Mouse (Mus musculus): ENCODE data around the gene Fcer1g. TPM values are rescaled to one million over a fixed set of nuclear protein-coding genes. Genes with fewer than 3 reads are reported as not detected.
A peak's percentile ranks its signal among the peaks of the same experiment; 100 is the strongest.

Fcer1g gene
- total and polyA plus RNA-seq, 3 experiments, result 12.4 to 50.8 (median 15.3) TPM

- intact Hi-C loops (cut with DNase I), result no loop called here
- peaks cover 6% of the 10 kb centered on the region for H3K4me1 ChIP-seq (ENCODE audit: control insufficient read depth, insufficient read depth, low read length)
- H3K4me3 ChIP-seq, result no peak overlapping the region
- no peak overlapping the region for H3K9ac ChIP-seq (ENCODE audit: low read depth, low read length)
- H3K36me3 ChIP-seq (ENCODE audit: control insufficient read depth, insufficient read depth, low read length), result peaks cover 4% of the 10 kb centered on the region; the same call in 1 of the 2 replicates
- TF ChIP-seq EP300 (IDR thresholded peaks at IDR 0.05; ENCODE audit: insufficient read depth, low read depth, low read length), result no peak
- TF ChIP-seq CTCF (IDR thresholded peaks at IDR 0.05), result no peak
- TF ChIP-seq POLR2A (IDR thresholded peaks at IDR 0.05; ENCODE audit: insufficient read depth, low read depth, low read length), result no peak
- H3K27ac ChIP-seq, result peak overlapping the region; percentile 76
- no peaks in the 10 kb centered on the region for H3K27me3 ChIP-seq (ENCODE audit: control insufficient read depth, insufficient read depth, low read length)
- 0% methylated on average over 2 of the region's 2 CpGs for WGBS
- H3K79me2 ChIP-seq (replicated peaks; ENCODE audit: control insufficient read depth, insufficient read depth, low read length), result no peaks in the 10 kb centered on the region
- DNase-seq, result no peak
Measured at GRCm38 (mm10) chr1:171263185-171263611, 29.0 kb upstream of the Fcer1g start.

DNA sequence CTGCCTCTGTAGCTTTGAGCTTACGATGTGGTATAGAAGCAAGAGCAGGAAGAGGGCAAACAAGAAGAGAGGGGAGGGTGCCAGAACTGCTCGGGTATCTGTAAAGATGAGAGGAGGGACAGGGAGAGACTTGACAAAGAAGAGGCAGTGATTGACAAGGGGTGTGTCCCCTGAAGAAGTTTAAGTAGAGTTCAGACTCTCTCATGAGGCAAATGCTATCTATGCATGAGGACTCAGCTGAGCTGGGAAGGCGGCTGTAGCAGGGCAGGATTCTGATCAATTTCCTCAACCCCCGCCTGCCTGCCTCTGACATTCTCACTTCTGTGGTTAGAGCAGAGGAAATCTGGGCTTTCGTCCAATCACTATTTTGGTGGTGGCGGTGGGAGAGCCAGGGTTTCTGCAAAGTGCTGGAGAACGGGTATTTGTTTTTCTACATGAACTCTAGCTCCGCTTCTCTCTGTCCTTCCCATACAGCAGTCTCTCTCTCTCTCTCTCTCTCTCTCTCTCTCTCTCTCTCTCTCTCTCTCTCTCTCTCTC lies 28.5 kb upstream of the Fcer1g start:
- Histone ChIP-seq H3K79me2 (replicated peaks; ENCODE audit: control insufficient read depth, insufficient read depth, low read length) (no peaks in the 10 kb centered on the region), H3K4me3 (peak overlapping the region; percentile 31; the same call in 1 of the 2 replicates), H3K4me1 (ENCODE audit: control insufficient read depth, insufficient read depth, low read length) (peaks cover 6% of the 10 kb centered on the region), H3K9ac (ENCODE audit: low read depth, low read length) (peak overlapping the region; percentile 51), H3K36me3 (ENCODE audit: control insufficient read depth, insufficient read depth, low read length) (peaks cover 4% of the 10 kb centered on the region; the same call in 1 of the 2 replicates), H3K27me3 (ENCODE audit: control insufficient read depth, insufficient read depth, low read length) (no peaks in the 10 kb centered on the region), H3K27ac (peak overlapping the region; percentile 76)
- intact Hi-C loops (cut with DNase I), result no loop called here
- 0% methylated on average over 8 of the region's 8 CpGs for WGBS
- DNase-seq, result peak; percentile 71 to 79
- TF ChIP-seq POLR2A (IDR thresholded peaks at IDR 0.05; ENCODE audit: insufficient read depth, low read depth, low read length) (0 out of 2 replicates have a peak, but pooled peaks have one; percentile 25), CTCF (IDR thresholded peaks at IDR 0.05) (no peak), EP300 (IDR thresholded peaks at IDR 0.05; ENCODE audit: insufficient read depth, low read depth, low read length) (0 out of 2 replicates have a peak, but pooled peaks have one; percentile 20)

GRCm38 (mm10) chr1:171260316-171260715 lies 26.2 kb upstream of the Fcer1g start:
- TF ChIP-seq EP300 (IDR thresholded peaks at IDR 0.05; ENCODE audit: insufficient read depth, low read depth, low read length), result no peak
- TF ChIP-seq POLR2A (IDR thresholded peaks at IDR 0.05; ENCODE audit: insufficient read depth, low read depth, low read length), result no peak
- TF ChIP-seq CTCF (IDR thresholded peaks at IDR 0.05), result no peak
- Histone ChIP-seq H3K4me3 (no peak overlapping the region), H3K79me2 (replicated peaks; ENCODE audit: control insufficient read depth, insufficient read depth, low read length) (no peaks in the 10 kb centered on the region), H3K9ac (ENCODE audit: low read depth, low read length) (no peak overlapping the region), H3K27ac (no peak overlapping the region), H3K4me1 (ENCODE audit: control insufficient read depth, insufficient read depth, low read length) (peaks cover 8% of the 10 kb centered on the region), H3K27me3 (ENCODE audit: control insufficient read depth, insufficient read depth, low read length) (no peaks in the 10 kb centered on the region), H3K36me3 (ENCODE audit: control insufficient read depth, insufficient read depth, low read length) (peaks cover 4% of the 10 kb centered on the region; the same call in 1 of the 2 replicates)
- WGBS, result 61% methylated on average over 3 of the region's 3 CpGs
- intact Hi-C loops (cut with DNase I), result no loop called here
- no peak for DNase-seq

GRCm38 (mm10) chr1:171258921-171259320 lies 24.8 kb upstream of the Fcer1g start:
- DNase-seq, result no peak
- peaks cover 8% of the 10 kb centered on the region for H3K4me1 ChIP-seq (ENCODE audit: control insufficient read depth, insufficient read depth, low read length)
- TF ChIP-seq EP300 (IDR thresholded peaks at IDR 0.05; ENCODE audit: insufficient read depth, low read depth, low read length) (no peak), CTCF (IDR thresholded peaks at IDR 0.05) (no peak), POLR2A (IDR thresholded peaks at IDR 0.05; ENCODE audit: insufficient read depth, low read depth, low read length) (no peak)
- intact Hi-C loops (cut with DNase I), result no loop called here
- H3K27me3 ChIP-seq (ENCODE audit: control insufficient read depth, insufficient read depth, low read length), result no peaks in the 10 kb centered on the region
- WGBS, result 59% methylated on average over 17 of the region's 17 CpGs
- 0 out of 2 replicates have a peak overlapping the region, but pooled peaks have one; percentile 9 for H3K27ac ChIP-seq
- H3K4me3 ChIP-seq, result no peak overlapping the region; the same call in 1 of the 2 replicates
- no peak overlapping the region for H3K9ac ChIP-seq (ENCODE audit: low read depth, low read length)
- no peaks in the 10 kb centered on the region for H3K79me2 ChIP-seq (replicated peaks; ENCODE audit: control insufficient read depth, insufficient read depth, low read length)
- peaks cover 4% of the 10 kb centered on the region; the same call in 1 of the 2 replicates for H3K36me3 ChIP-seq (ENCODE audit: control insufficient read depth, insufficient read depth, low read length)

GRCm38 (mm10) chr1:171257781-171258180 lies 23.6 kb upstream of the Fcer1g start:
- WGBS, result 83% methylated on average over 9 of the region's 9 CpGs
- no peak overlapping the region for H3K4me3 ChIP-seq

More at GRCm38 (mm10) chr1:171257781-171258180, 23.6 kb upstream of the Fcer1g start:
- no peaks in the 10 kb centered on the region for H3K27me3 ChIP-seq (ENCODE audit: control insufficient read depth, insufficient read depth, low read length)
- no peaks in the 10 kb centered on the region for H3K79me2 ChIP-seq (replicated peaks; ENCODE audit: control insufficient read depth, insufficient read depth, low read length)
- intact Hi-C loops (cut with DNase I), result loop anchor here (1.0 to 2.0 kb wide), 2 partner anchors 34 to 147 kb away; no protein-coding TSS in a partner anchor
- H3K36me3 ChIP-seq (ENCODE audit: control insufficient read depth, insufficient read depth, low read length), result peaks cover 4% of the 10 kb centered on the region; the same call in 1 of the 2 replicates
- no peak for DNase-seq
- TF ChIP-seq CTCF (IDR thresholded peaks at IDR 0.05) (no peak), EP300 (IDR thresholded peaks at IDR 0.05; ENCODE audit: insufficient read depth, low read depth, low read length) (no peak), POLR2A (IDR thresholded peaks at IDR 0.05; ENCODE audit: insufficient read depth, low read depth, low read length) (no peak)
- H3K9ac ChIP-seq (ENCODE audit: low read depth, low read length), result no peak overlapping the region
- no peak overlapping the region for H3K27ac ChIP-seq
- peaks cover 6% of the 10 kb centered on the region for H3K4me1 ChIP-seq (ENCODE audit: control insufficient read depth, insufficient read depth, low read length)

Measured in heart, adult 2 months (tissue).